Comparison of ENCODE assay signal across 12 mouse cellular contexts in genomic region chr9:32764374-32764773, GRCm38 (mm10).
DNase-seq lines count a peak whose midpoint lies in the region; ATAC-seq and TF ChIP-seq lines count a peak whose summit lies in the region.
"Had no signal": no experiment of that assay in that cellular context is flagged by ENCODE, and none has a peak within 500 bp of the region (broad histone marks: within the 10 kb centered on the region; RNA-seq: fewer than 3 reads in every experiment).

No protein-coding gene starts in this region.

- H3K36me3 ChIP-seq in heart, adult 2 months (ENCODE audit: control insufficient read depth, insufficient read depth, low read length), result peaks cover 7% of the 10 kb centered on the region
- H3K36me3 ChIP-seq in liver, postnatal 0 days (replicated peaks; ENCODE audit: insufficient read depth, low read length), result no peaks in the 10 kb centered on the region
- H3K36me3 ChIP-seq: forebrain, embryonic 10.5 days; heart, embryonic 10.5 days had no signal

- no peak for TF ChIP-seq EP300 in heart, adult 2 months (IDR thresholded peaks at IDR 0.05; ENCODE audit: insufficient read depth, low read depth, low read length)
- no peak for TF ChIP-seq EP300 in liver, postnatal 0 days (IDR thresholded peaks at IDR 0.05; ENCODE audit: low read depth)

- H3K4me3 ChIP-seq in heart, adult 2 months, result no peak overlapping the region
- H3K4me3 ChIP-seq in liver, postnatal 0 days (ENCODE audit: low read depth, low read length), result no peak overlapping the region
- H3K4me3 ChIP-seq: forebrain, embryonic 10.5 days; heart, embryonic 10.5 days had no signal

- peak overlapping the region; percentile 23; the same call in 1 of the 2 replicates for H3K27ac ChIP-seq in heart, adult 2 months
- H3K27ac ChIP-seq in liver, postnatal 0 days (ENCODE audit: low read depth), result no peak overlapping the region
- H3K27ac ChIP-seq: forebrain, embryonic 10.5 days; heart, embryonic 10.5 days; stomach, postnatal 0 days had no signal

- WGBS in heart, adult 2 months, result 73% methylated on average over 9 of the region's 9 CpGs
- 80% methylated on average over 9 of the region's 9 CpGs for WGBS in liver, postnatal 0 days (ENCODE audit: insufficient replicate concordance)

- TF ChIP-seq POLR2A in heart, adult 2 months (IDR thresholded peaks at IDR 0.05; ENCODE audit: insufficient read depth, low read depth, low read length), result no peak
- no peak for TF ChIP-seq POLR2A in brain, embryonic 14.5 days (IDR thresholded peaks at IDR 0.05; ENCODE audit: borderline replicate concordance, extremely low read depth, insufficient read depth, insufficient read length, poor library complexity, severe bottlenecking)

- H3K27me3 ChIP-seq in heart, adult 2 months (ENCODE audit: control insufficient read depth, insufficient read depth, low read length), result no peaks in the 10 kb centered on the region
- H3K27me3 ChIP-seq in liver, postnatal 0 days (ENCODE audit: insufficient read depth, low read length), result no peaks in the 10 kb centered on the region

- peaks cover 6% of the 10 kb centered on the region for H3K4me1 ChIP-seq in heart, adult 2 months (ENCODE audit: control insufficient read depth, insufficient read depth, low read length)
- 0 out of 2 replicates have a peak, but pooled peaks cover 3% of the 10 kb centered on the region for H3K4me1 ChIP-seq in liver, postnatal 0 days (ENCODE audit: insufficient read depth)

- no peak for ATAC-seq in liver, postnatal 0 days

- no peak overlapping the region for H3K4me2 ChIP-seq in liver, postnatal 0 days (ENCODE audit: low read depth, low read length)

- H3K9ac ChIP-seq in heart, adult 2 months (ENCODE audit: low read depth, low read length), result no peak overlapping the region
- no peak overlapping the region for H3K9ac ChIP-seq in liver, postnatal 0 days (replicated peaks)

- H3K9me3 ChIP-seq in liver, postnatal 0 days (ENCODE audit: low read length), result no peaks in the 10 kb centered on the region
- H3K9me3 ChIP-seq: forebrain, embryonic 10.5 days; heart, embryonic 10.5 days had no signal

- H3K79me2 ChIP-seq in heart, adult 2 months (replicated peaks; ENCODE audit: control insufficient read depth, insufficient read depth, low read length), result no peaks in the 10 kb centered on the region

- DNase-seq in heart, adult 2 months, result peak in 1 of 2 experiments; percentile 37
- DNase-seq in heart, adult 9 months (ENCODE audit: low spot score in 2 of 2), result no peak
- DNase-seq in Muller cell, postnatal 12 days (ENCODE audit: inconsistent ontology term), result peak; percentile 79
- DNase-seq in brain, embryonic 14.5 days (ENCODE audit: low read depth), result peak; percentile 44
- peak; percentile 22 to 42 for DNase-seq in left cerebral cortex, postnatal 10 days (ENCODE audit: extremely low spot score in 1 of 2, low spot score in 2 of 2)
- no peak for DNase-seq in liver, postnatal 0 days
- no peak for DNase-seq in urinary bladder, postnatal 25 days (ENCODE audit: low spot score)
- DNase-seq: lung, postnatal 4 days; retina, postnatal 1 day had no signal

- intact Hi-C loops in heart, adult 2 months (cut with DNase I), result loop anchor here (5.0 kb wide), 1 partner anchor 172 kb away; no protein-coding TSS in a partner anchor
- intact Hi-C loops in left cerebral cortex, postnatal 10 days (cut with DNase I), result no loop called here

- TF ChIP-seq CTCF in heart, adult 2 months (IDR thresholded peaks at IDR 0.05), result no peak
- no peak for TF ChIP-seq CTCF in brain, embryonic 14.5 days (IDR thresholded peaks at IDR 0.05; ENCODE audit: borderline replicate concordance, extremely low read depth, insufficient read depth, insufficient read length)
- no peak for TF ChIP-seq CTCF in liver, postnatal 0 days (IDR thresholded peaks at IDR 0.05; ENCODE audit: low read depth)

Comparison
In these comparisons a context has a peak if more than half of its experiments do, and no peak if none do; other contexts are left out.
1. DNase-seq: peak in Muller cell, postnatal 12 days (single experiment), brain, embryonic 14.5 days (single experiment) and left cerebral cortex, postnatal 10 days (2 of 2); none in heart, adult 9 months (0 of 2), liver, postnatal 0 days (single experiment) and urinary bladder, postnatal 25 days (single experiment).